Mouse (Mus musculus) C2C12 (cell line): ENCODE results near the gene Tekt1.

Experiments
- CTCF ChIP-seq: IDR thresholded peaks from one replicate; pipeline ENCODE4 v1.5.1; 2011; ENCODE audit not compliant: control insufficient read depth, insufficient read depth, insufficient read length
- MAX ChIP-seq: IDR thresholded peaks from one replicate; pipeline ENCODE4 v1.6.1; 2011; ENCODE audit warnings: mild to moderate bottlenecking, control low read depth
- USF1 ChIP-seq: IDR thresholded peaks from one replicate; pipeline ENCODE4 v1.6.1; 2011; ENCODE audit warnings: low read depth, mild to moderate bottlenecking, control low read depth, moderate library complexity

DNA sequence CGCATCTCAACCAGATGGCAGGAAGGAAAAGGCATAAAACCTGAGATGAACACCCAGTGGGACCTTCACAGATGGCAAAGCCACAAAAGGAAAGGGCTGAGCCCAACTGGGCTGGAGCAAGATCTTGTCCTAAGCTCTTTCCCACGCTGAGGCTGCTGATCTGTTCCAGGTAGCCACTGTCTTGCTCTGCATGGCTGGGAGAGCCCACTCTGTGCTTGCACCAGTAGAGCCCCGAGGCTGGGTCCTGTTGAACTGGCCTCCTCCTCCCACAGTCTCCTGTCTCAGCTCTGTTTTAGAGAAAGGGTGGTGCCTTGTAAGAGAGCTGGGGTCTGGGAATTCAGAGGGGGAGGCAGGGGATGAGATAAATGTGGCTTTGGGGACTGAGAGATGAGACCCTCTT is 44.8 kb upstream of the Tekt1 start:
- no peak for TF ChIP-seq CTCF
- no peak for TF ChIP-seq MAX
- no peak for TF ChIP-seq USF1
